Mouse (Mus musculus) kidney, postnatal 0 days (tissue): ENCODE results near the gene Rnaset2b. TPM values are rescaled to one million over a fixed set of nuclear protein-coding genes. Genes with fewer than 3 reads are reported as not detected.
"Not testable (repeated sequence)": the region's sequence is repeated elsewhere in the genome, so short reads cannot be mapped to it uniquely, and the experiment has no call there.

ENCODE experiments used
- ATAC-seq: fragments of 200-750 bp; cut with Nextera tagmentation; replicated peaks from 2 replicates; pipeline ENCODE4 v1.8.0; 2017; ENCODE audit warnings: low read depth, moderate number of reproducible peaks, moderate TSS enrichment, moderate library complexity; ENCODE audit not compliant: low FRiP score
- DNase-seq: peaks from one replicate; pipeline ENCODE4 v3.0.0-alpha.2; 2016; ENCODE audit warnings: low spot score
- H3K27ac ChIP-seq: fragments of 300-500 bp; sonication (generic); 2 replicates; pipeline ENCODE4 v1.5.1; 2014; ENCODE audit warnings: mild to moderate bottlenecking
- H3K27me3 ChIP-seq: fragments of 300-500 bp; sonication (generic); 2 replicates; pipeline ENCODE4 v1.6.1; 2014; ENCODE audit warnings: low read length, mixed read lengths; ENCODE audit not compliant: insufficient read depth
- H3K36me3 ChIP-seq: fragments of 300-500 bp; sonication (generic); 2 replicates; pipeline ENCODE4 v1.6.1; 2014; ENCODE audit warnings: low read length, mixed read lengths; ENCODE audit not compliant: insufficient read depth
- H3K4me1 ChIP-seq: fragments of 300-500 bp; sonication (generic); replicated peaks from 2 replicates; pipeline ENCODE4 v1.6.1; 2014; ENCODE audit warnings: antibody characterized with exemption, low read length, mixed read lengths; ENCODE audit not compliant: insufficient read depth
- H3K4me2 ChIP-seq: fragments of 300-500 bp; sonication (generic); 2 replicates; pipeline ENCODE4 v1.6.1; 2014; ENCODE audit warnings: mild to moderate bottlenecking, low read length, moderate library complexity, mixed read lengths
- H3K4me3 ChIP-seq: fragments of 300-500 bp; sonication (generic); replicated peaks from 2 replicates; pipeline ENCODE4 v1.5.1; 2014; ENCODE audit warnings: low read depth, low read length
- H3K9ac ChIP-seq: fragments of 300-500 bp; sonication (generic); 2 replicates; pipeline ENCODE4 v1.6.1; 2014; ENCODE audit warnings: low read depth, low read length
- H3K9me3 ChIP-seq: fragments of 300-500 bp; sonication (generic); replicated peaks from 2 replicates; pipeline ENCODE4 v1.6.1; 2016; ENCODE audit warnings: low read length, inconsistent platforms, mixed read lengths
- CTCF ChIP-seq: IDR thresholded peaks from 2 replicates; pipeline ENCODE4 v1.5.1; 2016; ENCODE audit warnings: antibody characterized with exemption, low read depth, mild to moderate bottlenecking, moderate library complexity
- WGBS: fragments of 180-500 bp; shearing (Covaris S2); extraction: QIAGEN DNeasy Blood & Tissue Kit; methylation state at CpG from one replicate; pipeline ENCODE4 v1.1.7; 2014; 5-methylcytosine and 5-hydroxymethylcytosine counted together
- polyA plus RNA-seq: library from polyadenylated mRNA; unstranded; fragments of >200 nt; fragmentation: Nextera tagmentation; extraction: Ambion mirVana; gene quantifications from 2 replicates; pipeline ENCODE4 v1.2.1, GENCODE M21; 2015

Gene Rnaset2b
- polyA plus RNA-seq, 1 experiment from 2014 or later: 580 TPM

- H3K4me1 ChIP-seq, DNase-seq, H3K36me3 ChIP-seq, H3K9me3 ChIP-seq, ATAC-seq, H3K27me3 ChIP-seq: not testable (repeated sequence)
- H3K4me2 ChIP-seq: peak within 1 kb of the TSS; percentile 45
- H3K4me3 ChIP-seq: peak within 1 kb of the TSS; percentile 44
- peak within 1 kb of the TSS; percentile 52; the same call in 1 of the 2 replicates for H3K9ac ChIP-seq
- peak within 1 kb of the TSS; percentile 70 for H3K27ac ChIP-seq
- WGBS: 3% methylated on average over 29 of the region's 51 CpGs
Observed at GRCm38 (mm10) chr17:6960776-6961175, 9.7 kb upstream of the Rnaset2b start, which contains the start of gene Tagap1. Gene Tagap1 (minus strand): TSS chr17:6961156.

- H3K27ac ChIP-seq, H3K27me3 ChIP-seq, H3K4me1 ChIP-seq, H3K9me3 ChIP-seq, H3K9ac ChIP-seq, H3K36me3 ChIP-seq, H3K4me3 ChIP-seq: not testable (repeated sequence)
- ATAC-seq (peak; percentile 96), DNase-seq (peak; percentile 2)
- H3K4me2 ChIP-seq: peak overlapping the region; percentile 41
- WGBS: 0% methylated on average over 15 of the region's 48 CpGs
Observed at GRCm38 (mm10) chr17:6961181-6962000, 9.0 kb upstream of the Rnaset2b start.

- not testable (repeated sequence) for H3K9me3 ChIP-seq, H3K4me3 ChIP-seq, ATAC-seq, H3K27me3 ChIP-seq, H3K27ac ChIP-seq, H3K9ac ChIP-seq, H3K4me1 ChIP-seq, H3K4me2 ChIP-seq, DNase-seq, H3K36me3 ChIP-seq
- WGBS: 69% methylated on average over 3 of the region's 6 CpGs
Observed at GRCm38 (mm10) chr17:6962339-6962738, 8.1 kb upstream of the Rnaset2b start.

- not testable (repeated sequence) for H3K4me2 ChIP-seq, H3K9me3 ChIP-seq, H3K4me1 ChIP-seq, ATAC-seq, H3K4me3 ChIP-seq, H3K9ac ChIP-seq, H3K27me3 ChIP-seq, H3K27ac ChIP-seq, H3K36me3 ChIP-seq
- 43% methylated on average over 4 of the region's 4 CpGs for WGBS
- DNase-seq: peak; percentile 15
Observed at GRCm38 (mm10) chr17:6962936-6963335, 7.5 kb upstream of the Rnaset2b start.

GRCm38 (mm10) chr17:6965364-6965763 is 5.1 kb upstream of the Rnaset2b start:
- peak; percentile 58 for TF ChIP-seq CTCF
- H3K4me1 ChIP-seq, H3K4me2 ChIP-seq, H3K36me3 ChIP-seq, H3K9me3 ChIP-seq, H3K4me3 ChIP-seq, ATAC-seq, H3K9ac ChIP-seq, H3K27ac ChIP-seq, H3K27me3 ChIP-seq: not testable (repeated sequence)
- DNase-seq: peak; percentile 24
- WGBS: 10% methylated on average over 5 of the region's 6 CpGs

GRCm38 (mm10) chr17:6967673-6968072 is 2.8 kb upstream of the Rnaset2b start:
- not testable (repeated sequence) for H3K27ac ChIP-seq, H3K4me2 ChIP-seq, H3K27me3 ChIP-seq, DNase-seq, H3K36me3 ChIP-seq, H3K9me3 ChIP-seq, H3K4me3 ChIP-seq, H3K4me1 ChIP-seq, H3K9ac ChIP-seq, ATAC-seq
- no CpG with 5 or more reads among the region's 1 CpGs for WGBS

- not testable (repeated sequence) for H3K4me2 ChIP-seq, H3K9ac ChIP-seq, DNase-seq, H3K27me3 ChIP-seq, ATAC-seq, H3K27ac ChIP-seq, H3K4me1 ChIP-seq, H3K36me3 ChIP-seq, H3K9me3 ChIP-seq, H3K4me3 ChIP-seq
- 88% methylated on average over 8 of the region's 8 CpGs for WGBS
Observed at GRCm38 (mm10) chr17:6971238-6971637, 804 bp downstream of the Rnaset2b start.

- H3K4me3 ChIP-seq, H3K9ac ChIP-seq, H3K27me3 ChIP-seq, H3K4me2 ChIP-seq, H3K27ac ChIP-seq, H3K9me3 ChIP-seq, ATAC-seq, DNase-seq, H3K36me3 ChIP-seq, H3K4me1 ChIP-seq: not testable (repeated sequence)
- 55% methylated on average over 3 of the region's 4 CpGs for WGBS
Observed at GRCm38 (mm10) chr17:6972836-6973396, 2.5 kb downstream of the Rnaset2b start.

- H3K36me3 ChIP-seq, H3K27ac ChIP-seq, H3K9ac ChIP-seq, ATAC-seq, DNase-seq, H3K4me3 ChIP-seq, H3K9me3 ChIP-seq, H3K4me2 ChIP-seq, H3K4me1 ChIP-seq, H3K27me3 ChIP-seq: not testable (repeated sequence)
- WGBS: 68% methylated on average over 3 of the region's 3 CpGs
Observed at GRCm38 (mm10) chr17:6974985-6975384, 4.6 kb downstream of the Rnaset2b start.
